Mouse (Mus musculus): ENCODE results near the gene Cd200r3. TPM values are rescaled to one million over a fixed set of nuclear protein-coding genes. Genes with fewer than 3 reads are reported as not detected.

Cd200r3 gene
- polyA plus RNA-seq, 1 experiment: not detected

- H3K4me3 ChIP-seq (ENCODE audit: insufficient read depth, low read length): no peak overlapping the region
- no peak for TF ChIP-seq POLR2A (IDR thresholded peaks at IDR 0.05; ENCODE audit: extremely low read depth, insufficient read depth, low read length)
- no peak for TF ChIP-seq CTCF (IDR thresholded peaks at IDR 0.05; ENCODE audit: extremely low read depth, insufficient read depth, low read length)
- no peaks in the 10 kb centered on the region for H3K4me1 ChIP-seq (ENCODE audit: control insufficient read depth, insufficient read depth, low read length)
- no peak overlapping the region for H3K27ac ChIP-seq (ENCODE audit: insufficient read depth, low read length)
Observed at GRCm38 (mm10) chr16:44968113-44968512, 24.6 kb downstream of the Cd200r3 start.

DNA sequence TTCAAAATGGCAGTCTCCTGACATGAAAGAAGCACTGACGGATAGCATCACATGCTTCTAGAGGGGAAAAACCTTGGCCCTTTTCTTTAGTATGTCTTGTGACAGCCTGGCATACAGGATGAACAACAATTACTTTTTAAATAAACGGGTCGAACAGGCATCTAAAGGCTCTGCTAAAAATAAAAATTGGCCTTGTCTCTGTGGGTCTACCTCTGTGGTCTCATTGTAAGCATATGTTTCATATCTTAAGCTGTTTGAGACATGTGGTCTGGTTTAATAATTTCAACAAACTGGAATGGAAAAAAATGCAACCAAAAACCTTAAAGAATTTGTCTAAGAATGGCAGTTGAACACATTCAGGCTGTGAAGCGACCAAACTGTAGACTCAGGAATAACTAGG is 27.4 kb downstream of the Cd200r3 start:
- TF ChIP-seq CTCF (IDR thresholded peaks at IDR 0.05; ENCODE audit: extremely low read depth, insufficient read depth, low read length) (no peak), POLR2A (IDR thresholded peaks at IDR 0.05; ENCODE audit: extremely low read depth, insufficient read depth, low read length) (no peak)
- no peaks in the 10 kb centered on the region for H3K4me1 ChIP-seq (ENCODE audit: control insufficient read depth, insufficient read depth, low read length)
- H3K4me3 ChIP-seq (ENCODE audit: insufficient read depth, low read length): no peak overlapping the region
- H3K27ac ChIP-seq (ENCODE audit: insufficient read depth, low read length): no peak overlapping the region

- TF ChIP-seq POLR2A (IDR thresholded peaks at IDR 0.05; ENCODE audit: extremely low read depth, insufficient read depth, low read length): no peak
- no peak for TF ChIP-seq CTCF (IDR thresholded peaks at IDR 0.05; ENCODE audit: extremely low read depth, insufficient read depth, low read length)
- Histone ChIP-seq H3K27ac (ENCODE audit: insufficient read depth, low read length) (no peak overlapping the region), H3K4me1 (ENCODE audit: control insufficient read depth, insufficient read depth, low read length) (no peaks in the 10 kb centered on the region), H3K4me3 (ENCODE audit: insufficient read depth, low read length) (no peak overlapping the region)
Observed at GRCm38 (mm10) chr16:44974042-44974441, 30.6 kb downstream of the Cd200r3 start.

DNA sequence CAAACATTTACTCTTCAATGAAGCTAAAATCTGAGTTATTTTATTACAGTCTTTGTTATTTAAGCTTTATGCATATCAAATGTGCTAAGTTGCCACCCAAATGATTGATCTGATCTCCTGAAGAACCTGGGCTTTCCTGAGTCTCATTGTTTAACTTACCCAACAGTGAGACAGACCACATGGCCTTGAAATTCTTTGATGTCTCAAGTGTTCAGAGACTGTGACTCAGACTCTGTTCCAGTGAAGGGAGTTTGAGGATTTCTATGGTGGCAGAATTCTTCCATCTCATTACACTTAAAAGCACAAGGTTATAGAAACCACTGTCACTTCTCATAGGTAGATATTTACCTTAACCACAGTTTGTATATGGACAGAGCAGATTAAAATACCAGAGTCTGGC is 32.6 kb downstream of the Cd200r3 start:
- no peak overlapping the region for H3K4me3 ChIP-seq (ENCODE audit: insufficient read depth, low read length)
- no peak for TF ChIP-seq CTCF (IDR thresholded peaks at IDR 0.05; ENCODE audit: extremely low read depth, insufficient read depth, low read length)
- TF ChIP-seq POLR2A (IDR thresholded peaks at IDR 0.05; ENCODE audit: extremely low read depth, insufficient read depth, low read length): no peak
- H3K27ac ChIP-seq (ENCODE audit: insufficient read depth, low read length): no peak overlapping the region
- no peaks in the 10 kb centered on the region for H3K4me1 ChIP-seq (ENCODE audit: control insufficient read depth, insufficient read depth, low read length)

DNA sequence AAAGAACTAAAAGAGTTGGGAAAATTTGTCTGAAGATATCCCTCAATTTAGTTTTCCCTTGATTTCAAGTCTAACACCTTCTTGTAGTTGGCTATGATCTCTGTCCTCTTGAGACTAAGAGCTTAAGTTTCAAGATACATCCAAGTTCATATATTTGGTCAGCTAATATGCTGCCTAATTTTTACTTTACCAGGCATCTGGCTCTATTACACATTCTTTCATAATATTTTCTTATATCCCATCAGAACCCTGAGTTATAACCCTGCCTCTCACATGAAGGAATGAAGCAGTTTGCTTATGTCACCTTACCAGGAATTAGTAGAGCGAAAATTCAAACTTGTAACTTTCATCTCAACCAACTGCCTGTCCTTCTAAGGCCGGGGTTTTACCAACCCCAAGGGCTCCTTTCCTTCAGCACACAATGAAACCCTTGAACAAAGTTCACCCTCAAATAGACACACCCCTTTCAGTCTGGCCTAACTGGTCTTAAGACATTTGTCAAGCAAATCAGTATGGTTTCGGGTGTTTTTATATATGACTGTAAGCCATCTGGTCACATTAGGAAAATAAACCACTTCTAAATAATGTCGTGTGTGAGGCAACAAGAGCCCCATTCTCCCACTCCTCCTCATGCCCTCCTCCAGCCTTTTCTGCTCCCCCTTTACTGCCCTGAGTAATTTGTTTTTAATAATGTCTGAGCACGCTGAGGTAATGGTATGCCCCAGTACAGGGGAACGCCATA is 33.6 kb downstream of the Cd200r3 start:
- Histone ChIP-seq H3K4me1 (ENCODE audit: control insufficient read depth, insufficient read depth, low read length) (no peaks in the 10 kb centered on the region), H3K27ac (ENCODE audit: insufficient read depth, low read length) (no peak overlapping the region), H3K4me3 (ENCODE audit: insufficient read depth, low read length) (no peak overlapping the region)
- TF ChIP-seq POLR2A (IDR thresholded peaks at IDR 0.05; ENCODE audit: extremely low read depth, insufficient read depth, low read length) (no peak), CTCF (IDR thresholded peaks at IDR 0.05; ENCODE audit: extremely low read depth, insufficient read depth, low read length) (no peak)

- H3K4me1 ChIP-seq (ENCODE audit: control insufficient read depth, insufficient read depth, low read length): no peaks in the 10 kb centered on the region
Observed at GRCm38 (mm10) chr16:44978193-44978592, 34.7 kb downstream of the Cd200r3 start.

DNA sequence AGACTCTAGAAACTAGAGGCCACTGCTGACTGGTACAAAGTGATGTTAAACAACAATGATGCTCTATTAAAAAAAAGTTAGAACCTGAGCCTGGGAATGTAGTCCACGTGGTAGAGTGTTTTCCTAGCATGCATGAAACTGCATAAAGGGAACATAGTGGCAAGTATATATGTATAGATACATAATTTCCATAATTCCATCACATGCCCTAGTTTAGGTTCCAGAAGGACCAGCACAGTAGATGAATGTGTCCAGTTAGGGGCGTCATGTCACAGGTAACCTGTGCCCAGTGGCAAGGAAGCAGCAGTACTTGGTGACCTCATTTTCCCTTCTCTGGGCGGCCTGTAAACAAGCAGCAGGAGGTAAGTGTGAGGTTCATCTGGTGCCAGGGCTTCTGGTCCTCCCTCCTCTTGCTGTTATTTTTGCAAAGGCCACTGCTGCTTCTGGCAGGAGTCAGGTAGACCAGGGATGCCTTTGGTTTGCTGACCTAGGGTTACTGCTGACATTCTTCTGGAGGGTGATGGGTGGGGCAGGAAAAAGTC is 35.9 kb downstream of the Cd200r3 start:
- TF ChIP-seq CTCF (IDR thresholded peaks at IDR 0.05; ENCODE audit: extremely low read depth, insufficient read depth, low read length) (no peak), POLR2A (IDR thresholded peaks at IDR 0.05; ENCODE audit: extremely low read depth, insufficient read depth, low read length) (no peak)
- H3K4me1 ChIP-seq (ENCODE audit: control insufficient read depth, insufficient read depth, low read length): no peaks in the 10 kb centered on the region
- no peak overlapping the region for H3K4me3 ChIP-seq (ENCODE audit: insufficient read depth, low read length)
- no peak overlapping the region for H3K27ac ChIP-seq (ENCODE audit: insufficient read depth, low read length)

More at GRCm38 (mm10) chr16:44978193-44978592, 34.7 kb downstream of the Cd200r3 start:
- Histone ChIP-seq H3K4me3 (ENCODE audit: insufficient read depth, low read length) (no peak overlapping the region), H3K27ac (ENCODE audit: insufficient read depth, low read length) (no peak overlapping the region)
- TF ChIP-seq POLR2A (IDR thresholded peaks at IDR 0.05; ENCODE audit: extremely low read depth, insufficient read depth, low read length) (no peak), CTCF (IDR thresholded peaks at IDR 0.05; ENCODE audit: extremely low read depth, insufficient read depth, low read length) (no peak)

DNA sequence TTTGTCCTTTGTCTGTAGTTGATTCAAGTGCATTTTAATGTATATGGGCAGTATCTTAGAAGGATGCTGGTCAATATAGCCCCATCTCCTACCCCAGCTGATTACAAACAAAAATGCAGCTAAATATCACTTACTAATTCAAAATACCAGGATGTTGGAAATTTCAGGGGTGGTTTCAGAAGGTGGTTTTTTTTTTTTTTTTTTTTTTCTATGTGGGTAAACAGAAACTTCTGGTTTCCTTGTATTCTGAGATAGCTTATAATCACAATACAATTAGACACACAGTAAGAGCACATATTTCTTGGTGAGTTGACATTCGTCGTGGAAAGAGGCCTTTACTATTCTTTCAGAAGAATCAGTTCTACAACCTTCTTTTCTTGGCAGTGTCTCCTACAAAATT is 39.5 kb downstream of the Cd200r3 start:
- Histone ChIP-seq H3K4me3 (ENCODE audit: insufficient read depth, low read length) (no peak overlapping the region), H3K27ac (ENCODE audit: insufficient read depth, low read length) (no peak overlapping the region), H3K4me1 (ENCODE audit: control insufficient read depth, insufficient read depth, low read length) (no peaks in the 10 kb centered on the region)
- TF ChIP-seq CTCF (IDR thresholded peaks at IDR 0.05; ENCODE audit: extremely low read depth, insufficient read depth, low read length) (no peak), POLR2A (IDR thresholded peaks at IDR 0.05; ENCODE audit: extremely low read depth, insufficient read depth, low read length) (no peak)

DNA sequence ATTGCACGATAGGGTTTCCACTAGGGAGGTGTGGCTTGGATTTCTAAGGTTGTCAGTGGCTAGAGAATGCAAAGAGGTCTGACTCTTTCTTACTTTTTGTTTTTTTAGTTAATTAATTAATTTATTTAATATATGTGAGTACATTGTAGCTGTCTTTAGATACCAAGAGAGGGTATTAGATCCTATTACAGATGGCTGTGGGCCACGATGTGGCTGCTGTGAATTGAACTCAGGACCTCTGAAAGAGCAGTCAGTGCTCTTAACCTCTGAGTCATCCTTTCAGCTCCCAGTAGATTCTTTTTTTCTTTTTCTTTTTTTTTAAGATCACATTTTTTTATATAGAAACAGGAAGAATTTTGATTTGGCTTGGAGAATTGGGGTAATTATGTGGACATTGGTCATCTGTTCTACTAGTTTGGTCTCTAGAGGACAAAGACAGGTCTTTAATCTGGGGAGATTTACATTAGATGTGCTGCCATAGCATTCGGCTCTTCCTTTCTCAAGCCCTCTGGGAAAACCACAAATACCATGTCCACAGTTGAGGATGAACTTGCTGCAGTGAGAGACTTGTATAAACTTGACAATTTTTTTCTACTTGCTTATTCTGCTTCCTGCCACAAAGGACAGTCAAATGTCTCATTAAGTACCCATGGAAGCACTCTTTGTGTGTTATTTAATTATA is 40.0 kb downstream of the Cd200r3 start:
- TF ChIP-seq POLR2A (IDR thresholded peaks at IDR 0.05; ENCODE audit: extremely low read depth, insufficient read depth, low read length) (no peak), CTCF (IDR thresholded peaks at IDR 0.05; ENCODE audit: extremely low read depth, insufficient read depth, low read length) (no peak)
- no peaks in the 10 kb centered on the region for H3K4me1 ChIP-seq (ENCODE audit: control insufficient read depth, insufficient read depth, low read length)

DNA sequence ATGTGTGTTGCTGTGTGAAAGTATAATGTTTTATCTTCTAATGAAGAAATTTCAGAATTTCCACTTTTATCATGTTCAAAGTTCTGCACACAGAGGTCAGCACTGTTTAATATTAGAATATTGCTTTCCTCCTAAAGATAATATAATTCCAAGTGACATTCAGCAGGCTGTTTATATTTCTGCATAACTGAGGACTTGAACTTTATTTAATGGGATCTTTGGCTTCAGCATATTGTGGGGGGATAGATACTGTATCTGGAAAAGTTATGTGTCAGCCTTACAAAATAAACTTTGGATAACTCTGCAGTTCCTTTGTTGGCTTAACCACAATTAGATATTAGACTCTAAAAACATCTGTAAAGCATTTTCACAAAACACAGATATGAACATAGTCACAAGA is 40.6 kb downstream of the Cd200r3 start:
- no peaks in the 10 kb centered on the region for H3K4me1 ChIP-seq (ENCODE audit: control insufficient read depth, insufficient read depth, low read length)
- no peak overlapping the region for H3K27ac ChIP-seq (ENCODE audit: insufficient read depth, low read length)
- TF ChIP-seq POLR2A (IDR thresholded peaks at IDR 0.05; ENCODE audit: extremely low read depth, insufficient read depth, low read length) (no peak), CTCF (IDR thresholded peaks at IDR 0.05; ENCODE audit: extremely low read depth, insufficient read depth, low read length) (no peak)
- H3K4me3 ChIP-seq (ENCODE audit: insufficient read depth, low read length): no peak overlapping the region

More for the DNA sequence above, 40.0 kb downstream of the Cd200r3 start:
- Histone ChIP-seq H3K4me3 (ENCODE audit: insufficient read depth, low read length) (no peak overlapping the region), H3K27ac (ENCODE audit: insufficient read depth, low read length) (no peak overlapping the region)

Measured in cortical plate, adult 2 months (tissue).